Mouse (Mus musculus) liver, adult 2 months (tissue): Measurements from ENCODE around the gene Abhd2. TPM values are rescaled to one million over a fixed set of nuclear protein-coding genes. Genes with fewer than 3 reads are reported as not detected.

Experiments used
- DNase-seq: peaks from one replicate; pipeline ENCODE4 v3.0.0-alpha.2; 2011; ENCODE audit warnings: low read depth, low spot score; ENCODE audit errors: extremely low read depth
- H3K27ac ChIP-seq: fragments of 200-500 bp; replicated peaks from 2 replicates; pipeline ENCODE4 v1.5.1; 2012; ENCODE audit warnings: low read depth, mild to moderate bottlenecking, control low read depth, inconsistent platforms, low read length; ENCODE audit not compliant: insufficient read depth
- H3K27me3 ChIP-seq: fragments of 200-500 bp; 2 replicates; pipeline ENCODE4 v1.6.1; 2012; ENCODE audit warnings: mild to moderate bottlenecking, moderate library complexity, low read length, inconsistent platforms; ENCODE audit not compliant: control insufficient read depth, insufficient read depth
- H3K36me3 ChIP-seq: fragments of 200-500 bp; 2 replicates; pipeline ENCODE4 v1.6.1; 2012; ENCODE audit warnings: low read length, inconsistent platforms; ENCODE audit not compliant: control insufficient read depth, insufficient read depth
- H3K4me1 ChIP-seq: fragments of 200-500 bp; 2 replicates; pipeline ENCODE4 v1.6.1; 2011; ENCODE audit warnings: low read length; ENCODE audit not compliant: control insufficient read depth, insufficient read depth
- H3K4me3 ChIP-seq: fragments of 200-500 bp; 2 replicates; pipeline ENCODE4 v1.5.1; 2011; ENCODE audit warnings: low read depth, mild to moderate bottlenecking, control low read depth, low read length, moderate library complexity; ENCODE audit not compliant: insufficient read depth
- H3K79me2 ChIP-seq: fragments of 200-500 bp; 2 replicates; pipeline ENCODE4 v1.6.1; 2012; ENCODE audit warnings: inconsistent platforms, mild to moderate bottlenecking, low read length, moderate library complexity; ENCODE audit not compliant: control insufficient read depth, insufficient read depth
- H3K9ac ChIP-seq: fragments of 200-500 bp; 2 replicates; pipeline ENCODE4 v1.6.1; 2012; ENCODE audit warnings: low read depth, mild to moderate bottlenecking, control low read depth, inconsistent platforms, low read length
- CTCF ChIP-seq: fragments of 200-500 bp; IDR thresholded peaks from 2 replicates; pipeline ENCODE4 v1.5.1; 2011; ENCODE audit warnings: low read depth, low read length, control low read depth
- POLR2A ChIP-seq: fragments of 200-500 bp; IDR thresholded peaks from 2 replicates; pipeline ENCODE4 v1.6.1; 2011; ENCODE audit warnings: low read length, control low read depth; ENCODE audit not compliant: insufficient read depth; ENCODE audit errors: extremely low read depth
- WGBS: fragments of 180-500 bp; shearing (Covaris S2); methylation state at CpG from one replicate; pipeline ENCODE4 v1.1.7; 2018; 5-methylcytosine and 5-hydroxymethylcytosine counted together
- polyA plus RNA-seq: library from polyadenylated mRNA; depleted of rRNA; stranded (reverse); fragments of >200 nt; gene quantifications from 2 replicates; pipeline ENCODE4 v1.2.3, GENCODE M21; 2012
- total RNA-seq: library from RNA; depleted of rRNA; stranded (reverse); fragments of >200 nt; gene quantifications from 2 replicates; pipeline ENCODE4 v1.2.3, GENCODE M21; 2014

Abhd2 gene
- total and polyA plus RNA-seq, 2 experiments: 46.4 to 51.2 TPM

- 0 out of 2 replicates have a peak overlapping the region, but pooled peaks have one; percentile 6 for H3K9ac ChIP-seq
- H3K27me3 ChIP-seq: no peaks in the 10 kb centered on the region
- peak; percentile 46 for DNase-seq
- H3K36me3 ChIP-seq: no peaks in the 10 kb centered on the region
- H3K27ac ChIP-seq: peak overlapping the region; percentile 50; the same call in 1 of the 2 replicates
- H3K4me3 ChIP-seq: no peak overlapping the region
- H3K4me1 ChIP-seq: peaks cover 41% of the 10 kb centered on the region
- peaks cover 5% of the 10 kb centered on the region; the same call in 1 of the 2 replicates for H3K79me2 ChIP-seq
- TF ChIP-seq POLR2A: no peak
- TF ChIP-seq CTCF: peak; percentile 46
- WGBS: 19% methylated on average over 19 of the region's 19 CpGs
Observed at GRCm38 (mm10) chr7:79309247-79310190, 36.5 kb downstream of the Abhd2 start.

DNA sequence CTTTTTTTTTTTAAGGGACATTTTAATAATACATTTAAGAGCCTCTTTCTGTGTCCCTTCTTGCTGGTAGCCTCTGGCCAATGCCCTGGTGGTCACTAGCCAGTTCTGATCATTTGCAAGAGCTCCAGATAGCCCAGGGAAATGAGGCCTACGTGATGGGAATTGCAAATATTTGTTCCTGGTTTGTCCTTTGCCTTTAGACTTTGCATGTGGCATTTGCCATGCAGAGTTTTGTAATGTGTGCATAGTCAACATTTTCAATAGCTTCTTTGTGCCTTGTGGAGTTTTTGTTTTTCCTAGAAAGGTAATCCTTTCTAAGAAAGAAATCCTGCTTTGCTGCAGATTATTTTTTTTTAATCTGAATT, 37.2 kb downstream of the Abhd2 start:
- H3K79me2 ChIP-seq: peaks cover 11% of the 10 kb centered on the region; the same call in 1 of the 2 replicates
- peak; percentile 100 for DNase-seq
- H3K27ac ChIP-seq: peak overlapping the region; percentile 50; the same call in 1 of the 2 replicates
- H3K9ac ChIP-seq: no peak overlapping the region
- 11% methylated on average over 1 of the region's 1 CpGs for WGBS
- H3K27me3 ChIP-seq: no peaks in the 10 kb centered on the region
- no peak overlapping the region for H3K4me3 ChIP-seq
- H3K36me3 ChIP-seq: no peaks in the 10 kb centered on the region
- TF ChIP-seq POLR2A: no peak
- TF ChIP-seq CTCF: no peak
- peaks cover 43% of the 10 kb centered on the region for H3K4me1 ChIP-seq

- Histone ChIP-seq H3K27me3 (no peaks in the 10 kb centered on the region), H3K36me3 (no peaks in the 10 kb centered on the region), H3K4me3 (no peak overlapping the region), H3K79me2 (peaks cover 8% of the 10 kb centered on the region; the same call in 1 of the 2 replicates), H3K9ac (no peak overlapping the region), H3K27ac (peak overlapping the region; percentile 17; the same call in 1 of the 2 replicates), H3K4me1 (peaks cover 46% of the 10 kb centered on the region)
- WGBS: 26% methylated on average over 5 of the region's 5 CpGs
- DNase-seq: peak; percentile 92
- TF ChIP-seq CTCF (no peak), POLR2A (no peak)
Observed at GRCm38 (mm10) chr7:79311420-79311988, 38.5 kb downstream of the Abhd2 start.

- Histone ChIP-seq H3K79me2 (peaks cover 8% of the 10 kb centered on the region; the same call in 1 of the 2 replicates), H3K4me3 (no peak overlapping the region), H3K36me3 (no peaks in the 10 kb centered on the region), H3K9ac (no peak overlapping the region), H3K4me1 (peaks cover 46% of the 10 kb centered on the region), H3K27me3 (no peaks in the 10 kb centered on the region), H3K27ac (no peak overlapping the region)
- DNase-seq: no peak
- TF ChIP-seq POLR2A: no peak
- TF ChIP-seq CTCF: no peak
- WGBS: 66% methylated on average over 8 of the region's 8 CpGs
Observed at GRCm38 (mm10) chr7:79312246-79312645, 39.2 kb downstream of the Abhd2 start.

DNA sequence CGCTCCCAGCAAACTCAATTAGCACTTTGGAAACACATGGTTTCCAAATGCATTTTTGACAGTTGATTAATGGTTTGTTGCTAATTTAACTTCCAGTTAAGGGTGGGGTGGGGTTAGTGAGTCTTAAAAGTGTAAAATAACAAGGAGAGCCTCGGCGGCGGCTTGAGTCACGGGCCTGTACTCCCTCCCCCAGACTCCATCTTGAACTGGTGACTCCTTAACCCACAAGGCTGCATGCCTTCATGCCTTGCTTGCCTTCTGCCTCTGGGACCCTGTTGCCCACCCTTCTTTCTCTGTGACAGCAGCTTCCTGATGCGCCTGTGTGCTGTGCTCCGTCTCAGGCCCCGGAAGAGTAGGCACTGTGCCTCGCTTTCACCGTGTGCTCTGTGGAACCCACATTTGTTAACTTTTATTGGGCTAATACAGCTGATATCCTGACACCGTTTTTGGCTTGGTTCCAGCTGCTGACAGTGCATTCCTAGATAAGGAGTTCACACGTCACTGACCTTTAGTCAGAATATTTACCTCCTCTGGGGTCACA, 40.6 kb downstream of the Abhd2 start:
- WGBS: 25% methylated on average over 12 of the region's 12 CpGs
- peak; percentile 91 for DNase-seq
- Histone ChIP-seq H3K79me2 (peaks cover 8% of the 10 kb centered on the region; the same call in 1 of the 2 replicates), H3K4me1 (peaks cover 43% of the 10 kb centered on the region), H3K36me3 (no peaks in the 10 kb centered on the region), H3K4me3 (no peak overlapping the region), H3K27ac (no peak overlapping the region), H3K9ac (0 out of 2 replicates have a peak overlapping the region, but pooled peaks have one; percentile 6), H3K27me3 (no peaks in the 10 kb centered on the region)
- TF ChIP-seq CTCF: no peak
- no peak for TF ChIP-seq POLR2A
